Mouse (Mus musculus): ENCODE results near the gene Mast4. TPM values are rescaled to one million over a fixed set of nuclear protein-coding genes. Genes with fewer than 3 reads are reported as not detected.

Mast4 gene
- polyA plus RNA-seq, 1 experiment from 2014 or later, result 2.8 TPM

DNA sequence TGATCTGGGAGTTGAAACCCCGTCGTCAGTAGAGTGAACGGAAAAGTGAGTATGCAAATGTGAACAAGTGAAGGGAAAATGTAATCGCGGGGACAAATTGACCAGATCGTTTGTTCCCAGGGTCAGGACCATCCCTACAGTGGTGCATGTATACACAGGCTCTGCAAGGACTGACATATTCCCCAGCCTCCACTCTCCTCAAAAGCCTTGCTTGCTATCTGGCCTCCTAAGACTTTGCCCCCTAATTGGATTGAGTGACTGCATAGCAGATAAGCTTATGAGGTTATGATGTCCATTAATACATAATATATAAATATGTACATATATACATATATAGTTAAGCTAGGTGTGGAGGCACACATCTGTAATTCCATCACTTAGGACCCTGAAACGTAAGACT, 388.8 kb downstream of the Mast4 start:
- DNase-seq, result no peak
- Histone ChIP-seq H3K4me1 (ENCODE audit: insufficient read depth) (no peaks in the 10 kb centered on the region), H3K4me2 (ENCODE audit: low read depth, low read length) (no peak overlapping the region), H3K4me3 (ENCODE audit: low read depth, low read length) (no peak overlapping the region), H3K9me3 (ENCODE audit: low read length) (no peaks in the 10 kb centered on the region), H3K27ac (ENCODE audit: low read depth) (no peak overlapping the region), H3K27me3 (ENCODE audit: insufficient read depth, low read length) (no peaks in the 10 kb centered on the region), H3K36me3 (replicated peaks; ENCODE audit: insufficient read depth, low read length) (no peaks in the 10 kb centered on the region), H3K9ac (replicated peaks) (no peak overlapping the region)
- TF ChIP-seq EP300 (IDR thresholded peaks at IDR 0.05; ENCODE audit: low read depth) (no peak), CTCF (IDR thresholded peaks at IDR 0.05; ENCODE audit: low read depth) (no peak)
- WGBS (ENCODE audit: insufficient replicate concordance), result 76% methylated on average over 7 of the region's 7 CpGs
- no peak for ATAC-seq

DNA sequence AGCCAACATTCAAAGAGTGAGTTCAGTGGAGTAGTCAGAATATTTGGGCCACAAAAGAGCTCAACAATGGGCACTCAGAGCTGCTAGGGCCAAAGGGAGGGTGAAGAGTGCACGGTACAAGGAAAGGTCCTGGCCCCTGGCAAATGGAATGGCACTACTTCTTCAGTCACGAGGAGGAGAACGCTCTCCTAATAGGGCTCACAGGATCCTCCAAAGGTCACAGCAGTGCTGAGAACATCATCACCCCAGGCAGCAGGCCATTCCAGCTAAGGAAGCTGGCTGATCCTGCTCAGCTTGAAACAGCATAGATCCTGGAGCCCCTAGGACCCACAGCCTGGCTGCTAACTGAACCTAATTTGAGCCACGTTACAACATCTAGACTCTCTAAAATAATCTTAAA, 389.8 kb downstream of the Mast4 start:
- Histone ChIP-seq H3K9me3 (ENCODE audit: low read length) (no peaks in the 10 kb centered on the region), H3K27me3 (ENCODE audit: insufficient read depth, low read length) (no peaks in the 10 kb centered on the region), H3K36me3 (replicated peaks; ENCODE audit: insufficient read depth, low read length) (no peaks in the 10 kb centered on the region), H3K4me2 (ENCODE audit: low read depth, low read length) (no peak overlapping the region), H3K27ac (ENCODE audit: low read depth) (no peak overlapping the region), H3K9ac (replicated peaks) (no peak overlapping the region), H3K4me3 (ENCODE audit: low read depth, low read length) (no peak overlapping the region), H3K4me1 (ENCODE audit: insufficient read depth) (no peaks in the 10 kb centered on the region)
- DNase-seq (no peak), ATAC-seq (no peak)
- no peak for TF ChIP-seq CTCF (IDR thresholded peaks at IDR 0.05; ENCODE audit: low read depth)
- no peak for TF ChIP-seq EP300 (IDR thresholded peaks at IDR 0.05; ENCODE audit: low read depth)
- WGBS (ENCODE audit: insufficient replicate concordance), result 75% methylated on average over 4 of the region's 4 CpGs

DNA sequence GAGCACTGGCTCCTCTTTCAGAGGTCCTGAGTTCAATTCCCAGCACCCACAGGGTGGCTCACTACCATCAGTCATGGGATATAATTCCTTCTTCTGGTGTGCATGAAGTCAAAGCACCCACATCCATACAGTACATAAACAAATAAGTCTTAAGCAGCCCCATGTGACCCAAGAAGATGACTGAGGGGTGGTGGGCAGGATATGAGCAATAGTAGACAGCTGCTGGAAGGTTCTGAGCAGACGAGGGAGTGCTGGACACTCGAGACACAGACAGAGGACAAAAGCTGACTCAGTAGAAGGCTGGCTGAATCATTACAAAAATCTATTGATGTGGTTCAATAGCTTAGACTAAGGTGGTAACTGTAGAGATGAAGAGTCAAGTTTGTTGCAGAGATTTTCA, 391.7 kb downstream of the Mast4 start:
- Histone ChIP-seq H3K27me3 (ENCODE audit: insufficient read depth, low read length) (no peaks in the 10 kb centered on the region), H3K4me3 (ENCODE audit: low read depth, low read length) (no peak overlapping the region), H3K36me3 (replicated peaks; ENCODE audit: insufficient read depth, low read length) (no peaks in the 10 kb centered on the region), H3K9ac (replicated peaks) (no peak overlapping the region), H3K4me1 (ENCODE audit: insufficient read depth) (no peaks in the 10 kb centered on the region), H3K27ac (ENCODE audit: low read depth) (no peak overlapping the region), H3K4me2 (ENCODE audit: low read depth, low read length) (no peak overlapping the region), H3K9me3 (ENCODE audit: low read length) (no peaks in the 10 kb centered on the region)
- TF ChIP-seq CTCF (IDR thresholded peaks at IDR 0.05; ENCODE audit: low read depth) (no peak), EP300 (IDR thresholded peaks at IDR 0.05; ENCODE audit: low read depth) (no peak)
- WGBS (ENCODE audit: insufficient replicate concordance), result 66% methylated on average over 2 of the region's 2 CpGs
- DNase-seq (no peak), ATAC-seq (no peak)

DNA sequence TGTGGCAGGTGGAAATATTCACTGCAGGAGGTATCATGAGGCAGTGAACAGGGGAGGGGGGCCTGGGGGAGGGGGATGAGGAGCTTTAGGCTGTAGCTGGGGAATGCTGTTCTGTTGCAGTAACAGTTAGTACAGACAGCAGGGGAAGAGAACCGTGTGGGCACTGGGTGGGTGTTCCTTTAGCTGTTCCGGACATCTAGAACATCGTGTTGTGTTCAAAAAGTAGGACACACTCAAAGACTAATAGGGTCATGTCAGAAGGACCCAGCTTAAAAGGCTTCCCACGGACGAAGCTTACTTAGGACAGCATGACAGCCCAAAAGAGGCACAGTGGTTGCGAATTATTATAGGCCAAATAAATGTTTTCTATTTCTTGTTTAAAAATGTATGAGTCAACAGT, 393.8 kb downstream of the Mast4 start:
- WGBS (ENCODE audit: insufficient replicate concordance), result 82% methylated on average over 6 of the region's 6 CpGs
- ATAC-seq (no peak), DNase-seq (no peak)
- Histone ChIP-seq H3K4me2 (ENCODE audit: low read depth, low read length) (no peak overlapping the region), H3K36me3 (replicated peaks; ENCODE audit: insufficient read depth, low read length) (no peaks in the 10 kb centered on the region), H3K27ac (ENCODE audit: low read depth) (no peak overlapping the region), H3K4me1 (ENCODE audit: insufficient read depth) (no peaks in the 10 kb centered on the region), H3K9me3 (ENCODE audit: low read length) (no peaks in the 10 kb centered on the region), H3K27me3 (ENCODE audit: insufficient read depth, low read length) (no peaks in the 10 kb centered on the region), H3K4me3 (ENCODE audit: low read depth, low read length) (no peak overlapping the region), H3K9ac (replicated peaks) (no peak overlapping the region)
- TF ChIP-seq EP300 (IDR thresholded peaks at IDR 0.05; ENCODE audit: low read depth), result no peak
- TF ChIP-seq CTCF (IDR thresholded peaks at IDR 0.05; ENCODE audit: low read depth), result no peak

DNA sequence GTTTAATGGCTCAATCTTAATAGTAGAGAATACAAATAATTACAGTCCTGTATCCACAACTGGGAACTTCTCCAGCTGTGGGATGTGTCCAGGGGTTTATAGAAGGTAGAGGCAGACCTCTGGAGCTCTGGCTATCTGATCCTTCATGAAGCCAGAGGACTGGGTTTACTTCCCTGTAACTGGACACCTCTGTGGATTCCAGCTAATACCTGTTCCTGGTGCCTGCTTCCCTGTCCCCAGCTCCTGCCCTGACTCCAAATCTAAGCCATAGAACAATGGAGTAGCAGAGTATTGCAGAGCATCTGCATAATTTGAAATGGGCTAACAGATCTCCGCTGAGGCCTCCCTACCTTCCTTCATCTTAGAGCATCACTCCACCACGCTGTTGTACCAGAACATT, 398.1 kb downstream of the Mast4 start:
- Histone ChIP-seq H3K9ac (replicated peaks) (no peak overlapping the region), H3K27ac (ENCODE audit: low read depth) (no peak overlapping the region), H3K4me1 (ENCODE audit: insufficient read depth) (no peaks in the 10 kb centered on the region), H3K4me3 (ENCODE audit: low read depth, low read length) (no peak overlapping the region), H3K9me3 (ENCODE audit: low read length) (no peaks in the 10 kb centered on the region), H3K4me2 (ENCODE audit: low read depth, low read length) (no peak overlapping the region), H3K36me3 (replicated peaks; ENCODE audit: insufficient read depth, low read length) (no peaks in the 10 kb centered on the region), H3K27me3 (ENCODE audit: insufficient read depth, low read length) (no peaks in the 10 kb centered on the region)
- TF ChIP-seq CTCF (IDR thresholded peaks at IDR 0.05; ENCODE audit: low read depth), result no peak
- TF ChIP-seq EP300 (IDR thresholded peaks at IDR 0.05; ENCODE audit: low read depth), result no peak
- DNase-seq (no peak), ATAC-seq (no peak)
- WGBS (ENCODE audit: insufficient replicate concordance), result 87% methylated on average over 2 of the region's 2 CpGs

- H3K4me3 ChIP-seq (ENCODE audit: low read depth, low read length), result no peak overlapping the region
- H3K4me2 ChIP-seq (ENCODE audit: low read depth, low read length), result no peak overlapping the region
- H3K27me3 ChIP-seq (ENCODE audit: insufficient read depth, low read length), result no peaks in the 10 kb centered on the region
- 78% methylated on average over 3 of the region's 3 CpGs for WGBS (ENCODE audit: insufficient replicate concordance)
- ATAC-seq (no peak), DNase-seq (no peak)
- no peak overlapping the region for H3K9ac ChIP-seq (replicated peaks)
- no peaks in the 10 kb centered on the region for H3K36me3 ChIP-seq (replicated peaks; ENCODE audit: insufficient read depth, low read length)
- H3K4me1 ChIP-seq (ENCODE audit: insufficient read depth), result no peaks in the 10 kb centered on the region
- TF ChIP-seq CTCF (IDR thresholded peaks at IDR 0.05; ENCODE audit: low read depth), result no peak
- TF ChIP-seq EP300 (IDR thresholded peaks at IDR 0.05; ENCODE audit: low read depth), result no peak
- no peaks in the 10 kb centered on the region for H3K9me3 ChIP-seq (ENCODE audit: low read length)
- H3K27ac ChIP-seq (ENCODE audit: low read depth), result no peak overlapping the region
These were observed 398.5 kb downstream of the Mast4 start for GRCm38 (mm10) chr13:102935788-102936187.

DNA sequence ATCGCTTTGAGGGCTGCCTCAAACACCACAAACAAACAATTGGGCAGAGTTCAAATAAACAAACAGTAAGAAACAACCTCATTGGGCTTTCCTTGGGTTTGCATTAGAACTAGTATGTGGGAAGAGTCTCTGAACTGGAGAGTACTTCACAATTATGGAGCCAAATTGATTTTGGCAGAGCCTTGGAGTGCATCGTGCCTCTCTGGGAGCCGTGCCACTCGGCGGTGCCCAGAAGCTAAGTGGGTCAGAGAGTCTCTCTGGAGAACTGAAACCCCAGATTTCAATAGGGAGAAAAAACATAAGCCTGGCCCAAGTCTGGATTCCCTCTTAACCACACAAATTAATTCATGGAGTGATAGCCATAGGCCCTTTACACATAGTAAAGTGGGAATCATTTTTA, 400.6 kb downstream of the Mast4 start:
- Histone ChIP-seq H3K27me3 (ENCODE audit: insufficient read depth, low read length) (no peaks in the 10 kb centered on the region), H3K9ac (replicated peaks) (no peak overlapping the region), H3K27ac (ENCODE audit: low read depth) (no peak overlapping the region), H3K9me3 (ENCODE audit: low read length) (no peaks in the 10 kb centered on the region), H3K4me1 (ENCODE audit: insufficient read depth) (no peaks in the 10 kb centered on the region), H3K4me3 (ENCODE audit: low read depth, low read length) (no peak overlapping the region), H3K4me2 (ENCODE audit: low read depth, low read length) (no peak overlapping the region), H3K36me3 (replicated peaks; ENCODE audit: insufficient read depth, low read length) (no peaks in the 10 kb centered on the region)
- ATAC-seq (no peak), DNase-seq (no peak)
- WGBS (ENCODE audit: insufficient replicate concordance), result 82% methylated on average over 5 of the region's 5 CpGs
- TF ChIP-seq CTCF (IDR thresholded peaks at IDR 0.05; ENCODE audit: low read depth) (no peak), EP300 (IDR thresholded peaks at IDR 0.05; ENCODE audit: low read depth) (no peak)
